Mouse (Mus musculus): ENCODE results near the gene Tuft1.
"Not testable (repeated sequence)": the region's sequence is repeated elsewhere in the genome, so short reads cannot be mapped to it uniquely, and the experiment has no call there.

Tuft1 gene

DNA sequence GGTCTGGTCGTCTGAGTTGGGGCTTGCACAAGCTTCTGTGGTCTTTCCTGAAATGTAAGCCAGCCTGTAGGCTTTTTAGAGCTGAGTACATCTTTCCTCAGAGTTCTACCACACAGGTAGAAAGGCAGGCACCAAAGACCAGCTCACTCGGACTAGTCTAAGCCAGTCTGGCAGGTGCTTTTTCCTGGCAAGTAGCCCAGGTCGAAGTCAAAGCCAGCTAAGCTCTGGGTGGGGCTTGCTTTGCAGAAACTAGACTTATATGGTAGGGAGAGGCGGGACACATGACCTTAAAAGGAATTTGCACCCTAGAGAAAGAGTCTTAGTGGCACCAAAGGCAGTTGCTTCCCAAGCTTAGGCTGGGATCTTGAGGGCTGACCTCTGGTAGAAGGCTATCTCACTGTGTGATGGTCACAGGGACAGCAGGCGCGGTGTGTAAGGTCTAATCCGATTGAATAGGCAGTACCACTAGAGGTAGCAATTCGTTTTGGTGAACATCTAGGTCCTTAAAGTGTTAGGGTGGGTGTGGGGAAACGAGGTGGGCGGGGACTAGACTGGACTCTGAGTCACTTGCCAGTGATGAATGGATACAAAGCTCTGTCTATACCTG lies 573 bp upstream of the Tuft1 start:
- peak in 1 of 2 experiments; percentile 12 for DNase-seq

DNA sequence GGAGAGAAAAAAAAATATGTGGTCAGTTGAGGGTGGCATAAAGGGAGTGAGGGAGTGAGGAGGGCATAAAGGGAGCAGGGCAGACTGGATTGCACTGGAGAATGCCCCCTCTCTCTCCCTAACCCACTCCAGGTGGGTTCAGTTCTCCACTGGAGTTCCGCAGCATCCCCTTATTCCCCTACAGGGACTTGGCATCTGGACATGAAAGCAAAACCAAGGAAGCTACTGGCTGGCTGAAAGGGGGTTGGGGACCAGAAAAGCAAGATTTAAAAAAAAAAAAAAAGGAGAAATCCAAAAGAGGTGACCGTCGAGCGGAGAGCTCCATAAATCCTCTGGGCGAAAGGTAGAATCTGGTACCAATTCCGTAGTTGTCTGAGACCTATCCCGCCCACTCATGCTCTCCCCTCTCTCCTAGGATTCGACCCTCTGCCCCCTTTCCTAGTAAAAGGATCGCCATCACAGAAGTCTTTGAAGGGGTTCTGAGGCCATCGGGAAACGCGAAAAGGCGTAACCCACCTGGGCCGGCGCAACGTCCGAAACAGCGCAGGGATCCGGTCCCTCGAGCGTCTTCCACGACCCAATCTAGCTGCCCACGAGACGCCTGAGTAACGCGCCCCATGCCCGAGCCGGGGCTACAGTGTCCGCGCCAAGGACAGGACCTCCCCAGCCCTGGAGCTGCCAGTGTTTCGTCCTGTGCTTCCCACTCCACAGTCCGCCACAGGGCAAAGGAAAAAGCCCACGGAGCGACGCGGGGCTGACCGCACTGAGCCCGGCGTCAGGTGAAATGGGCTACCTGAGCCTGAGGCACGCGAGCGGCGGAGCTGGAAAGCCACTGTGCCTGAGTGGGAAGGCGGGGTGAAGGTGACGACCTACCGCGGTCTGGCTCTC lies 576 bp downstream of the Tuft1 start:
- not testable (repeated sequence) for DNase-seq

DNA sequence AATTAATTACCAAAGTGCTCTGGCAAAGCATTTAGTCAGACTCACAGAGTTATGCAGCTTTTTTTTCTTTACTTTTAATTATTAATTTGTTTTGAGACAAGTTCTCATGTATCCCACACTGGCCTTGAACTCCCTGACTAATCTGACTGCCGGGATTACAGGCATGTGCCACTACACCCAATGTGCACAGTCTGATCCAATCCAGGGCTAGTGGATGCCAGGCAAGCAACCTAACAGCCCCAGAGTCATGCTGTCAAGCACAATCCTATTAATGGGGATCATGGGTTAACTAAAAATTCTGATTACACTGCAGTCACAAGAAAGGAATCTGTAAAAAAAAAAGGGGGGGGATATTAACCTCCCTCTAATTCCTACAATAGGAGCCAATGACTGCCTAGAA lies 4.7 kb downstream of the Tuft1 start:
- DNase-seq = not testable (repeated sequence)

DNA sequence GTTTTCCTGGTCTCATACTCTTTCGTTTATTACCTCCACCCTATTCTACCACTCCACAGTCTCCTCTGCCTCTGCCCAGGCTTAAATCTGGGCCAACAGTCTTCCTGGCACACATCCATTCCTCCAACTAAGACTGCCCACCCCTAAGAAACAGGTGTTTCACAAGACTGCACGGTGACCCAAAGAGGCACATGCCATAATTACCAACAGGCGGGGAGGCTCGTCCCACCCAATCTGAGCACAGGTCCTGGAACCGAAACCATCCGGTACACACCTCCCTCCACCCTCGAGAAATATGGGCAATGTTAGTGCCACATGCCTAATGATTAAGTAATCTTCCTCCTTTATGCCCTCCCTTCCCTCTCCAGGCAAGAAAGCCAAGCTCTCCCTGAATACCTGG lies 8.3 kb downstream of the Tuft1 start:
- DNase-seq = no peak

GRCm38 (mm10) chr3:94648755-94649590 lies 9.7 kb downstream of the Tuft1 start:
- no peak for DNase-seq

GRCm38 (mm10) chr3:94642495-94643162 lies 16.0 kb downstream of the Tuft1 start, which contains the start of gene Gm10972:
Gm10972 (plus strand) TSS chr3:94643112.
- DNase-seq = not testable (repeated sequence)

DNA sequence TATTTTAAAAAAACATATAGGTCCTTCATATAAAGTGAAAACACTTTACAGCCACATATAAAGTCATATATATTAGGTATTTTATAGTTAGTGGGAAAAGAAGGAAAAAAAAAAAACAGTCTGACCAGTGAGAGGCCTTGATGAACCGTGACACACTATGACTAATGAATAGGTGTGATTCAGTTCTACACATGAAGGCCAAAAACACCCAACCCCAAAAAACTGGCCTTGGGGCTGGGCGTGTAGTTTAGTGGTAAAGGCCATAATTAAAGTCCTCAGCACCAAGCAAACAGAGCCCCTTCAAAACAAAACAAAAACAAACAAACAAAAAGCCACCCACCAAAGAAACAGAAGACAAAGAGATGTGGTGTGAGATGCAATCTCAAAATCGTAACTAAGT lies 28.8 kb downstream of the Tuft1 start:
- DNase-seq = no peak

GRCm38 (mm10) chr3:94628712-94629111 lies 30.0 kb downstream of the Tuft1 start:
- DNase-seq = no peak

DNA sequence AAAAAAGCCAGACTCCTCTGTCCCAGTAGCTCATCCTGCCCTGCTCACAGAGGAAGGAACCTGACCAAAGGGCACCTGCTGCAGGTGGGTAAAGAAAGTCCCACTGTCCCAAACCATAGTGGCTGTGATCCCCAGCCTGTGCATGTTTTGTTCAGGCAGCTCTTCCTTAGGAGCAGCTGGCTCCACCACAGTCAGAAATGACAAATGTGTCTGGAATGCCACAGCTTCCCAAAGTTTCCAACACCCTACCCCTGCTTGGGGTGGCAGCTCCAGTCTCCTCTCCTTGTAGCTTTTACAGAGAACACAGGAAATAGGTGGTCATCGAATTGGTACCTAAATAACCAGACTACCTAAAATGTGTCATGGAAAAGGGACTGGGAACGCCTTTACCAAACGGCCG lies 34.4 kb downstream of the Tuft1 start:
- DNase-seq = no peak

DNA sequence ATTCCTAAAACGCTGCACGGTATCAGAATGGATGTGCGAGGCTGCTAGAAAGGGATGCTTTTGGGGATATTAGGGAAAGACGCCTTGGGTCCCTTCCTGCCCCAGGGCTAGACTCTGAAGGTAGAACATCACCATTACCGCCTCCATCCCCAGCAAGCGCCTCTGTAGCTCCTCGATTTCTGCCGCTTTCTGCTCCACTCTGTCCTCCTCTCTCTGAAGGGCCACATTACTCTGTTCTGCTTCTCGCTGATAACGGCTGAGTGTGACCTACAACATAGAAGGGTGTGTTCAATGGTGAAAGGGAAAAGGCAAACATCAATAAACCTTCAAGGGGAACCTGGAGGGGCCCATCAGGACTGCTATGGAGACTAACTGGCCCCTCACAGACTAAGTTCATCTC lies 36.1 kb downstream of the Tuft1 start:
- DNase-seq = no peak

- no peak for DNase-seq
Measured at GRCm38 (mm10) chr3:94621740-94622507, 36.7 kb downstream of the Tuft1 start.

DNA sequence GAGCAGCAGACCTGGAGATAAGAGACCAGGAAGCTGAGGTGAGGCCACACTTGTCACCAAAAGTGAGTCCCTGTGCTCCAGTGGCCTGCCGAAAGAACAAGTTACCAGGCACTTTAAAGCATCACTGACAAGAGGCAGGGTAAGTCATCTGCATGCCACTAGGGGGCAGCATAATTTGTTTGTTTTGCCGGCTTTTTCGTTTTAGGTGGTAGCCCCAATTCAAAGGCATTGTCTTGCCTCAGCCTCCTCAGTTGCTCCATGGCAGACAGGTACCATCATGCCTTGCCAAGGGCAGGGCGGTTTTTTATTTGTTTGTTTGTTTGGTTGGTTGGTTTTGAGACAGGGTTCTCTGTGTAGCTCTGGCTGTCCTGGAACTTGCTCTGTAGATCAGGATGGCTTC lies 42.0 kb downstream of the Tuft1 start:
- DNase-seq = peak; percentile 70 to 71

DNA sequence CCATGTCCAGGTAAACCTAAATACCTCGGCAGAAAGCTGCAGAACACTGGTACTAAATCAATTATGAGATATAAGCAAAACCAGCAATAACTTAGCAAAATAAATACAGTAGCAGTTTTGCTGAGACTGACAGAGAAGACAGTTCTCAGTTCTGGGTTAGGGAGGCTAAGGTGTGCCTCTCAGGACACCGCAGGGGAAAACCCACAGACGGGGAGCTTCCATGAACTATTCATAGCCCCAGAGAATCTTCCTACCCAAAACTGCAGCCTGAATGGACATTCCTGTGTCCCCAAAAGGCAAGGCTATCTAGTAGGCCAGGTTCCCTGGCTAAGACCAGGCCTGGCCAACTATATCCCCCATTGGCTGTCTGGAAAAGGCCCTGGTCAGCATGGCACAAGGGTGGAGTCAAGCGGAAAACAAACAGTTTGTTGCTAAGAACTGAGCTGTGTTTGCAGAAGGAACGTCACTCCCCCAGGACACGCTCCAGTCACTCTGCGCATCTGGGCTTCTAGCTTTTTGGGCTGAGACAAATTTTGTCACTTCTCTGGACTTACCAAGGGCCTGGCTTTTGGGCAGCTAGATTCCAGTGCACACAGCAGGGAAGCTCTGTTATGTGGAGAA lies 45.3 kb downstream of the Tuft1 start:
- no peak for DNase-seq

DNA sequence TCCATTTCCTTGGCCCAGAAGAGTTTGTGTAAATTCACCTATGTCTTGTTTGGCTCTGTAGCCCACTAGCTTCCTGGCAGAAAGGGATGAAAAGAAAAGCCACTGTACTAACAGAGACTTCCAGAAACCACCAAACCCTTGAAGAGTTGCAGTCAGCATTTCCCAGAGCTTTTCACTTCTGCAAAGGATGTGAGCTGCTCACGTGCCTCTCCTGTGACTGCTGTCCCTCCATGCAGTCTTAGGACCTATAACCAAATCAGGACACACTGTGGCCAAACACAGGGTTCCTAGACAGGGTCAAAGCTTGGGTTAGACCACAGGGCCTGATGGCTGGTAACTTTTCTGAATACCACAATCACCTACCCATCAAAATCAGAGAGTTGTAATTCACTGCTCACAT lies 46.4 kb downstream of the Tuft1 start:
- no peak for DNase-seq

- no peak for DNase-seq
Measured at GRCm38 (mm10) chr3:94611834-94612233, 46.8 kb downstream of the Tuft1 start.

DNA sequence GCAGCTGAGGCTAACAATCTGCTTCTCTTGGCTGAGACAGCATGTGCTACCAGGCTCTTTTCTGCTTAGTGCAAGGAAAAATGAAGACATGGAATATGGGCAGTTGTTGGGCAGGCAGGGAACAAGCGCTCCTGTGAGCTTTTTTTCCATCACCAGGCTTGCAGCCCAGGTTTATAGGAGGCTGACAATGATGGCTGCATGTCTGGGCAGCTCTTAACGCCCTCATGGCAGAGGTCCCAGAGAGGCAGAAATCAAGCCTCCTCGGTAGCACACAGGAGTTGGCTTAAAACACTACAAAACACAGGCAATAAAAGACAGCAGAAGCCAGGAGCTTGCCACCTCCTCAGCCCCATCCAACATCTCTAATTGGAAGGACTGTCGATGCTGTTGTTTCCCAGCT lies 47.3 kb downstream of the Tuft1 start:
- no peak for DNase-seq

DNA sequence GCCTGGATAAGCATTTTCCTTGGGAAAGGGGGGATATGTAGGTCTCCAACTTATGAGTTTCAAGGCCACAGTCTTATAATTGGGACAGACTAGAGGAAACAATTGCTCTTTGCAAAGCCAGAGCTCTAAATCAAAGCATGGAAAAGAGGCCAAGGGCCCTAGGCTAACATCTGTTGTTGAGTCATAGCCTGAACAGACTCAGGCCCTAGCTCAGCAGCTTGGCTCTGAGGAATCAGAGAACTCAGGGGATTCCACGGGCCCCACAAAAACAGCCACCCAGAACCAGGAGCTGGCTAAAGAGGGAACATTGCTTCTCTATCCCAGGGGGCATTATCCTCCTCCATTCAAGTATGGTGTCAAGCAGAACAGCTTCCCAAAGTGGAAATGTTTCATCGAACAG lies 48.1 kb downstream of the Tuft1 start:
- DNase-seq = no peak

DNA sequence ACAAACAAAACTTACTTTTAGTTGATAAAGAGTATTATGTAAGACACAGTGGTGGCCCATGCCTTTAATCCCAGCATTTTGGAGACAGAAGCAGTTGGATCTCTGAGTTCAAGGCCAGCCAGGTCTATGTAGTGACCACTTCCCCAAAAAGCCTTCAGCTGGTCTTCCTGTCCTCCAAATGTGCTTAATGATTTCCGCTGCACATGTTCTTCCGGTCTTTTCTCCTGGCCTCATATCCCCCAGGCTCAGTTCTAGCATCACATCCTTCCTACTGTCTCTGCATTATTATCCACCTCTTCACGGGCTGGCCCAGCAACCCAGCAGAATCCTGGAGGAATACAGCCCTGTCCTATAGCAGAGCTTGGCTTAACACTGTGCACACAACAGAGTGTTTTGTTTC lies 49.1 kb downstream of the Tuft1 start:
- no peak for DNase-seq

DNA sequence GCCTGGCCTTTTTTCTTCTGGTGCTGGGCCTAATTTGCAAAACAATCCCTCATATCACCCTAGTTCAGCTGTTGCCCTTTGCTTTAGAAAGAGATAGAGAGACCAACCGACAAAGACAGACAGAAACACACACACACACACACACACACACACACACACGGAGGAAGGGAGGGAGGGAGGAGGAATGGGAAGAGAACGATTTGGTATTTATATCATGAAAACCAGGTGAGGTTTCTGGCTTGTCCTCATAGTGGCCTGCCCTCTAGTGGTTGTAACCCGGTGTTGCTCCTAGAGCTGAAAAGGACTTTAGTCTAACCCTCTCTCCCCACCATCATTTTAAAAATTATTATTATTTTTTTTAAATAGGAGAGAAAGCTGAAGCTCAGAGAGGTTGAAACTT lies 56.7 kb downstream of the Tuft1 start:
- peak; percentile 65 to 69 for DNase-seq

DNA sequence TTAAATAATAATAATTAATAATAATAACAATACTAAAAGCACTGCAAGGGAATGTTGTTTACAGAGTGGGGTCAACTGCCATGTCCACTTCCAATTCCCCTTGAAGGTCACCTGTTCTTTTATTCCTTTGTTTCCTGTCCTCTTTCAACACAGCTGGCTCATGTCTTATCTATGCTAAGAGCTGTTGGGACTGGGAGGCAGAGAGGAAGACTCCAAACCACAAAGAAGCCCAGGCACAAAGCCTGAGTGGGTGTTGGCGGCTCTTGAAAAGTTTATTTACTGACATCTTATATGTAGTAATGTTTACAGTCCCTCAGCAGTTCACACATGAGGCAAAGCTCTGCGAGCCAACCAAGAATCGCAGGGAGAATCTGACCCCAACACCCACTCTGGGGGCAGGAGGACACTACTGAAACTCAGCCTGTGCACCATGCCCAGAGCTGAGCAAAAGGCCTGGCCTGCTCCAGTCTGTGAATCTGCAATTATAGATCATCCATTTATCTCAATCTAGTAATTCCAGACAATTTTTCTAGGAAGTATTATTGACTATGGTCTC lies 61.4 kb downstream of the Tuft1 start:
- DNase-seq = no peak

DNA sequence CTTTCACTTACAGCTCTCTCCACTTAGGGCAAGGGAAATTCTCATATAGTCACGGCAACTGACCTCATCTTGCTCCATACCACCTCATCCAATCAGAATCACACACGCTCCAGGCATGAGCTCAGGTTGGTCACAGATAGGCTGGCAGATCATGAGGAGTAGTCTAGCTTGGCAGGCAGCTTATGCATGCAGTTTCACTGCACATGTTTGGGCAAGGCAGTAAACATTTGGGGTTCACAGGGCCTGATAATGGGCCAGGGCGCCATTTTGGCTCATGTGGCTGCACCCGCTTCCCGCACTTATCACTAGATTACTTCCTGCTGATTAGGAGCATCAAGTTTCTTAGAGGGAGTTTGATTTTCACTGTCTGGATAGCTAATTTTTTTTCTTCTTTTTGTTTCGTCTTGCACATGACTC lies 62.8 kb downstream of the Tuft1 start:
- DNase-seq = no peak

All from B cell, adult 2 months (primary cell).